Mouse (Mus musculus) kidney, adult 18-20 months (tissue): Measurements from ENCODE around the gene Sptan1.

Experiments
- DNase-seq: peaks from one replicate; pipeline ENCODE4 v3.0.0; 2021

The Sptan1 gene

DNA sequence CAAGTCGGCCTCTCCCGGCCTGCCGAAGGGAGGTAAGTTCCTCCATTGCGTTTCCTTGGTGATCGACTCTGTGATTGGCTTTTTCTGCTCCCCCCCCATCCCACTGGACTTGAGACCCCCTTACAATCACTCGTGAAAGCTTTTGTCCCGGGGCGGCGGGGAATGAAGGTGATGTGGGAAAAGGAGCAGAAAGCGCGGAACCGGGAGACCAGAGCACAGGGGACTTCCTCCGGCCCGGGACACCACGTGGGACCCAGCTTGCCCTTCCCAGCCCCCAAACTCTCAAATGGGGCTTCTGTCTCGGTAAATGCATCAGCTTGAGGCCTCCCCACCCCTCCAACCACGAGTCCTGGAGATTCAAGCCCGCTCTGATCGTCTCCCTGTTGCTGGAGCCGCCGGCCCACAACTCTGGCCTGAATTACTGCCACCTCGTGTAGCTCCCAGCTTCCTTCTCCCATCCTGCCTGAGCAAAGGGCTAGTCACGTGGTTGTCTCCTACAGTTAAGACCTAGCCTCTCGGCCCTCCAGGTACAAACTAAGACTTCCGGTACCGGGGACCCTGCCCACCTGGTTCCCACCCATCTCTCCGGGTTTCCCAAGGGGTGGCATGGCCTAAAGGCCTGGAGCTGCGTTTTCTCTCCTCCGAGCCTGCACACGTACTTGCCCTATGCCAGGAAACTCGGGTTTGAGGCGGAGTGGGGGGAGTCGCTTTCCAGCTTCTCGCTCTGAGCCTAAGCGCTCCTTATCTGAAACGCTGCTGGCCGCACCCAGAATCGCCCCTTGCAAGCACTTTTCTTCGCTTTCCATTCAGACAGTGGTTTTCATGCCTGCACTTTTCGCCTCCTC lies 97.1 kb downstream of the Sptan1 start:
- peak; percentile 85 for DNase-seq

DNA sequence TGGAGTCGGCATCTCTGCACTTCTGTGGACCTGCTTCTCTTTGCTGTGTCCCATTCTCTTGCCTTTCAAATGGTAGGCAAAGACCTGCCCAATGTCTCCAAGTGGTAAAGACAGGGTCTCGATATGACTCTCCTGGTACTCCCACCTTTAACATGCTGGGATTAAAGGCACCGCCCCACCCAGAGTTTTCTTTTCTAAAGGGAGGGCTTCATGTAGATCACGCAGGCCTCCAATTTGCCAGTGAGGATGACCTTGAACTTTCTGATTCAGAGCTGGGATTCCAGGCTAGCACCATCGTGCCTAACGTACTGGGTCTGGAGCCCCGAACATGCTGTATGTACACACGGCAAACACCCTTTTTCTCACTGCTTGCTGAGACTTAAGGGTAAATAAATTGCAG lies 97.9 kb downstream of the Sptan1 start:
- no peak for DNase-seq

DNA sequence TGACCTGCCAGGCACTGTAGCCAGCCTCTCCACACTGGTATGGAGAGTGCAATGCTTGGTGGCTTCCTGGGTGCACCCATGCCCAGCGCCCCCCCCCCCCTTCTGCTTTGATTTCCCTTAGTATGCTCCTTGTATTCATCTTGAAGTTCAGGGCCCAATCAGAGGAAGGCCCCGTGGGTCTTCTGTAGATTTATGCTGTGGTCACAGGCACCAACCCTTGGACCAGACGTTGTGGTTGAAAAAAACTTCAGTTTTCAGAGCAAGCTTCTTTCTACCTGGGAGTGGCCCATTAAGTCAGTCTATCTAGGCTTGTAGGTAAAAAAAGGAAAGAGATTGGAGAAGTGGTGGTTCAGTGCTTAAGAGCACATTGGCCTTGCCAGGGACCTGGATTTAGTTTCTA lies 98.4 kb downstream of the Sptan1 start:
- DNase-seq: no peak

DNA sequence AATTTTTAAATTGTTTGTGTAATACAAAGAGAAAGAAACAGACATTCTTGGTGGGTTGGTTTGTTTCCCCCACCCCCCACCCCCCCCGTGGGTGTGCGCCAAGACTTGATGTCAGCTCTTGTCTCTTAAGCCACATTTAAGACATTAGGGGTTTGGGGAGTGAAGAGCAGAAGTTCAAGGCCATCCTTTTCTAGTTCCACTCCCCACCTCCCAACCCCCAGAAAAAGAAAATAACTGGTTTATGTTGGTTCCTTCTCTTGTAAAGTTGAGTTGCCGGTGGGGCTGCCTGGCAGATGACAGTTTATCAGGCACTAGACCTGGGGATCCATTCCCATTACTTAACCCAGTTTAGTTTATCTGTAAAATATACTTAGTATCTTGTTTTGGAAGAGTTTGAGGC lies 98.9 kb downstream of the Sptan1 start:
- no peak for DNase-seq

DNA sequence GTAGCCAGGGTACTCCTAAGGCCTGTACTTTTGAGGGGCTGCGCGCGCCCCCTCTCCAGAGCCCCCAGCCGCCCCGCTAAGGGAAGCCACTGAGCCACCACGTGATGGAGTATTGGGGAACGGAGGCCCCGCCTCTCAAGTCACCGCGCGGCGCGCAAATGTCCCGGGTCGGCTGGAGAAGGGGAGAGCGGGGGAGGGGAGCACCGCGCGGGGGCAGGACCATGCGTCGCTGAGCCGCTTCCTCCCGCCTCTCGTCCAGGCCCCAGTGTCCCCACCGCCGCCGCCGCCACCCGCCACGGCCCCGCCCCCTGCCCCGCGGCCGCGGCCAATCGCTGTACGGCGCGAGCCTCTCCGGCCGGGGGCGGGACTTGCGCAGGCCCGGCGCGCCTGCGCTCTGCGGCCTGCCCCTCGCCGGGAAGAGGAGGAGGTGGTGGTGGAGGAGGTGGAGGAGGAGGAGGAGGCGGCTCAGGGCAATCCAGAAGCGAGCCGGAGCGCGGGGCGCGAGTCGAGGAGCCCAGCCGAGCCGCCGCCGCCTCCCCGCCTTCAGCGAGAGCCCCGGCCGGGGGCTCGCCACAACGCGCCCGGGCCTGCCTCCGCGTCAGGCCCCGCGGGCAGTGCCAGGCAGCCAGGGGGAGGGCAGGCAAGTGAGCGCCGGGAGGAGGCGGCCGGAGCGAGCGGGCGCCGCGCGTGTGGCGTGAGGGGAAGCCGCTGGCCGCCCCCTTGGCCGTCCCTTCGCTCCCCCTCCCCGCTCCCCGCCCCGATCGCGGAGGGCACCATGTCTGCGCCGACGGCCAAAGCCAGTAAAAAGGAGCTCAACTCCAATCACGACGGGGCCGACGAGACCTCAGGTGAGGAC lies 100.9 kb downstream of the Sptan1 start:
- DNase-seq: peak; percentile 95

DNA sequence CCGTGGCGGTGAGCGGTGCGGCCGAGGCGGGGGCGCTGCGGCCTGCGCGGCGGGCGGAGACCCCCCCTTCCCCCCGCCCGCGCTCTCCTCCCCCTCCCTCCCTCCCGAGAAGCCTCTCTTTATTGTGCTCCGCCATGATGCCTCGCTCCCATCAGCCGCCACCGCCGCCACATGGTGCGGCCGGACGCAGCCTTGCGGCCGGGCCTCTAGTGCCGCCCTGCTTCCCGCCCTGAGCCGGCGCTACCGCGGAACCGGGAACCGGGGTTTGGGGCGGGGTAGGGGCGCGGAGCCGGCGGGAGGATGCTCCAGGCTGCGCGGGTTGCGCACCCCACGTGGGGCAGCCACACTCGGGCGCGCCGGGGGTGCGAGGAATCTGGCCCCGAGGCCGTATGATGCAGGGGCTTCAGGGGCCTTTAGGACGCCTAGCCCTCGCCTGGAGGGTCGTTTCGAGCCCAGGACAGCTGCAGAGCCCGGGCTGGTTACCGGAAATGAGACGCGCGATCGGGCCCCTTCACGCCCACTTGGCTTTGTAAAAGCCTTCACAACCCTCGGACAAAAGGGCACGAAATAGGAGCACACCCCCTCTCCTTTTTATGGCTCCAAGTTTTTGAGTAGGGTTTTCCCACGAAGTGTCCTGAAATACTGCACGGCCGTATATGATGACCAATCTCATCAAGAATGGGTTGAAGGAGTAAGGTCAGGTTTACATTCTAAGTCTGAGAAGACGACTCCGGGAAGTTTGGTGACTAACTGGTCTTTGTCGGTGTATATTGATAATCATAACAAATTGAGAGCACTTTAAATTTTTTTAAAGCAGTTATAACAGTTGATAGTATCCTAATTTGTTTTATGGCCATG lies 101.9 kb downstream of the Sptan1 start:
- DNase-seq: peak; percentile 55

DNA sequence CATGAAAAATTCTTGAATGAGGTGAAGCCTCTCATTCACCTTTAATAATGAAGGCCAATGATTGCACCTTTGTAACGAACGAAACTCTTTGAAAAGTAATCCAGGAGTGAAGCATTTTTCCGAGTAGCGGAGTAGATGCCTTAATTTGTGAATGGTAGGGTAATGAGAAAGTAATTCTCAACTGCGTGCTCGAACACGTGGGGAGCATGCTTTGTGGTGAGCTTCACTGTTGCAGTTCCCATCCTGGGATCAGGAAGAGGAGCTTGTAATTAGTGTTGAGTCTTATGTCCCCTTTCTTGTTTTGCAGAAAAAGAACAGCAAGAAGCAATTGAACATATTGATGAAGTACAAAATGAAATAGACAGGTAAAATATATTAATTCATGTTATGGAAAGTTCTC lies 102.6 kb downstream of the Sptan1 start:
- DNase-seq: no peak

DNA sequence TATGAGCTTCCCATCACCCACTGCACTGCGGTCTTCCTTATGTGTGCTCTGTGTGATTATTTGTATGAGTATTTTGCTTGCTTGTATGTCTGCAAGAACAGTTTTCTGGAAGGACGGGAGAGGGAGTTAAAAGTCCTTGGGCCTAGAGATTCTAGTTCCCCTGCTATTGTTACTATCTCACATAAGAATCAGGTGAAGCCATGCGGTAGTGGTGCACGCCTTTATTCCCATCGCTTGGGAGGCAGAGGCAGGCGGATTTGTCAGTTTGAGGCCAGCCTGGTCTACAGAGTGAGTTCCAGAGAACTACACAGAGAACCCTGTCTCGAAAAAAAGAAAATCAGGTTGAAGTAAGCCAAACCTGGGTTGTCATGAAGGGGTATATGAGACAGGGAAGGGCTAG lies 107.5 kb downstream of the Sptan1 start:
- no peak for DNase-seq

DNA sequence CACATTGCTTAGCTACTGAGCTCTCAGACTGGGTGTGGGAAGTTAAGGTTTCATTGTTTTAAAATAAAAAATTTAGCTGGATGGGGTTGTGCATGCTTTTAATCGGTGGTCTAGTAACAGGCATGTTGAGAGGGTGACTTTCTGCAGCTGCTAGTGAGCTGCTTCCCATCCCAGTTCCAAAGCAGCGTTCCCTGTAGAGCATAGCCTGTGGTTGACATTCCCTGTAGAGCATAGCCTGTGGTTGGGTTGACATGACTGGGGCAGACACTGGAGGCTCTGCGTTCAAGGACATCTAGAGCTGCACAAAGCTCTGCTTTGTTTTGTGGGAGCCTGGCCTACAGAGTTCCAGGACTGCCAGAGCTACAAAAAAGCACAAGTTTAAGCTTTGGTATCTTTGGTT lies 107.9 kb downstream of the Sptan1 start:
- DNase-seq: no peak

DNA sequence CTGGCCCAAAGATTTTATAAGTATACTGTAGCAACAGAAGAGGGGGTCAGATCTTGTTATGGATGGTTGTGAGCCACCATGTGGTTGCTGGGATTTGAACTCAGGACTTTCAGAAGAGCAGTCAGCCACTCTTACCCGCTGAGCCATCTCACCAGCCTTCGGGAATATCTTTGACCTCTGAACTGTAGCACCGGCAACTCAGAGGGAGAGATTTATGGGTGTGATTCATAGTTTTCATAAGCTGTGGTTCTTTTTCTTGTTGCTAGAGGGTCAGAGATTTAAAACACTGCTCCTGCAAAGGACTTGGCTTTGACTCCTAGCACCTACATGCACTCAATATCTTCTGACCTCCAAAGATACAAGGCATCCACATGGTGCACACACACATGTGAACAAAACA lies 110.3 kb downstream of the Sptan1 start:
- DNase-seq: no peak

DNA sequence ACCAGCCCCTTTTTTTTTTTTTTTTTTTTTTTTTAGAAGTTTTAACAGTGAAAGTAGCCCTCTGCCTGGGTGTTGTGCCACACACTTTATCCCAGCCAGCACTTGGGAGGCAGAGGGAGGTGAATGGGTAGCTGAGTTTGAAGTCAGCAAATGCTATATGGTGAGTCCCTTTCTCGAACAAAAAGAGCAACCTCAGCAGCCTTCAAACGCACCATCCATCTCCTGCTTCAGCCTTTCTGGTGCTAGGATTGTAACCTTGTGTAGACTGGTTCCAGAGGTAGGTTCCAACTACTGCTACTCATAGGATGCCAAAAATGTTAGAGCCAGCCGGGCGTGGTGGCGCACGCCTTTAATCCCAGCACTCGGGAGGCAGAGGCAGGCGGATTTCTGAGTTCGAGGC lies 111.1 kb downstream of the Sptan1 start:
- no peak for DNase-seq

DNA sequence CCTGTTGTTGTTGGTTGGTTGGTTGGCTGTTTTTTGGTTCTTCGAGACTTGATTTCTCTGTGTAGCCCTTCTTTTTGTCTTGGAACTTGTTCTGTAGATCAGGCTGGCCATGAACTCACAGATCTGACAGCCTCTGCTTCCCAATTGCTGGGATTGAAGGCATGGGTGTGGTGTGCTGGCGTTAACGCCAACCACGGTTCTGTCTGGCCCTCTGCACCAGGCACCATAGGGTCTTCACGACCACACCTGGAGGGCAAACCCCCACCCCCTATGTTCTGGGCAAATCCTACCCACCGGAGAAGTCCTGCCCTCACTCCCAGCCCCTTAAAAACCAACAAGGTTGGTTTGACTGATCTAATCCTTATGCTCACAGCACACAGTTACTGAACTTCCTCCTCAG lies 111.6 kb downstream of the Sptan1 start:
- DNase-seq: no peak

DNA sequence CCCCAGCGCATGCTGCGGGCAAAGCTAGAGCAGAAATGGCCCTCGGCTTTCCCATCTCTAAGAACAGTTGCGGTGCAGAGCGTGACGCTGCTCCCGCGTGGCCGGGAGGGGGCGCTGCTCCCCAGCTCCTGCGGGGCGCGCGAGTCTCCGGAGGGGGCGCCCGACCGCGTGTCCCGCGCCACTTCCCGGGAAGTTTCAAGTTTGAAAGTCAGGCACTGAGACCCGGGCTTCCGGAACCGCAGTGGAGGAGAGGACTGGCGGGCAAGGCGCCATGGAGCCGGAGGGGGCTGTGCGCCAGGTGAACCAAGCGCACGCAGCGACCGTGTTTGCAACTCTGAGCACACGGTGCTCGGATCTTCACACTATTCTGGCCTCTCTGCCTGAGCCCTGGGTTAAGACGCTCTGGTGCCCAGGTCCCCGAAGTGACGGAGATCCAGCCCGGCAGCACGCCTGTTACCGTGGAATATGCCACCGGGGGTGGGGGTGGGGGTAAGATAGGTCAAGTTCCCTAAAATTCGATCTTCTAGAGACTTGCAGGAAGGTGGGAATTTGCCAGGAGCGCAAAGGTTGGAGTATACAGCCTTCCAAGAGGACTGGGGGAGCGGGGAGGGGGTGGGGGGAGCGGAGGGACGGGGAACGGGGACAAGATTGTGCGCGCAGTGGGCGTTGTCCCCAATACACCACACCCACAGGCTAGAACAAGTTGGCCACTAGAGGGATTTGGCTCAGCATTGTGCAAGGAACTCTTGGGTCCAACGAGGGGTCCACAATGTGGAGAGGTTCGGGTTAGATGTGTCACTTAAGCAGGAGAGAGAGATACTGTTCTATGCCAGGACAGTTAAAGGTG lies 112.4 kb downstream of the Sptan1 start, which contains the start of gene Pkn3:
Pkn3 (plus strand) TSS at position 183 of the 847 bp plus-strand sequence.
- peak; percentile 88 for DNase-seq

DNA sequence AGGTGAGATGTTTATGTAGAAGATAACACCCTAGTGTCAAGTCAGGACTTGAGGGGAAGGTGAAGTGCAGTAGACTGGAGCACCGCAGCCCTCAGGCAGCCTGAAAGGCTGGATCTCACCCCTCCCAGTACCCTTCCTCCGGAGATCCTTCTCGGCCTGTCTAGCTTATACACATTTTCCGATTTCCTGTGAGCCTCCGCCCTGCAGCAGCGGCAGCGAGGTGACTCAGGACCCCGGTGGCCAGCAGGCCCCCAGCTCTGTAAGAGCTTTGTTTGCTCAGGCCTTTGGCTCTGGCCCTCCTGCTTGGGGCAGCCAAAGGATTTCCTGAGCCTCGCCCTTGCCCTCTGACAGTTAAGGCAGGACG lies 113.0 kb downstream of the Sptan1 start:
- DNase-seq: peak; percentile 33

DNA sequence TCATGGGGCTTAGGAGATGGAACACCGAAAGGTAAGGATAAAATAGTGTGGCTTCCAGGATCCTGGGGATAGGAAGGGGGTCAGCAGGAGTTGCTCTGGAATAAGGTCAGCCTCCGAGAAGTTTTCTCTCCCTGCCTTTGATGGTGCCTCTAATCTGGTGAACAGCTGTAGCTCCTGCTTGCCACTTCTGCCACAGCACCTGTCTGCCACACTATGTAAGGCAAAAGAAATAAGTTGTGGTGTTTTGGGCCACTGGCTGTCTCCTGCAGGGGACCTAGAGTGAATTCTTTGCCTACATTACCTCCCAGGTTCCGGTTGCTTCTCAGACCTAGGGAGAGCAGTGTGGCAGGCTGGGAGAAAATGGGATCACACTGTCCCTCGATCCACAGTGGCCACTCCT lies 113.4 kb downstream of the Sptan1 start:
- DNase-seq: no peak

DNA sequence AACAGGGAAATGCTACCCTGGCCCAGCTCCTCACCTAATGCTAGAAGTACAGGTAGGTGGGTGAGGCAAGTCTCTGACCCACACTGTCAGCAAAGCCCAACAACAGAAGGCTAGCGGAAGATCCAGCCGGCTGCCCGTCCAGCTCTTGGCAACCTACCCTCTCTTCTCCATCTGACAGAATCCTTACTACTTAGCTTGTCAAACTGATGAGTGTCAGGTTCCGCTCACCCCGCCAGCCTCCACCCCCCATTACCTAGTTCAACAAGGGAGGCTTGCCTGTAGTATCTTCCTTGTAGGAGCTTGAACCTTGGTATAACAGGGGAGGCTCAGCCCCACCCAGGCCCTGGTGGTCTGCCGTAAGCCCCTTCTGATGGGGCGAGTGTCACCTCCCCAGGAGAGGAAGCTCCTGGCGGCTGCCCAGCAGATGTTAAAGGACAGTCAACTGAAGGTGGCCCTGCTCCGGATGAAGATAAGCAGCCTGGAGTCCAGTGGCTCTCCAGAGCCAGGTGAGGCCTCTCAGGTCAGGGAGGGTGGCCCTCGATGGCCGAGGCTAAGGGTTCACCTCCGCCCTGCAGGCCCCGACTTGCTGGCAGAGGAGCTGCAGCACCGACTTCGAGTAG lies 114.9 kb downstream of the Sptan1 start:
- DNase-seq: no peak
